ENCODE assay signal across 12 mouse cellular contexts in genomic region chr11:97776497-97777128, GRCm38 (mm10). TPM values are rescaled to one million over a fixed set of nuclear protein-coding genes. Genes with fewer than 3 reads are reported as not detected.
A peak's percentile ranks its signal among the peaks of the same experiment; 100 is the strongest.
DNase-seq lines count a peak whose midpoint lies in the region; ATAC-seq and TF ChIP-seq lines count a peak whose summit lies in the region.
"Had no signal": no experiment of that assay in that cellular context is flagged by ENCODE, and none has a peak within 500 bp of the region (broad histone marks: within the 10 kb centered on the region; RNA-seq: fewer than 3 reads in every experiment).

No protein-coding gene starts in this region.

- no peak overlapping the region for H3K9ac ChIP-seq in heart, embryonic 12.5 days
- no peak overlapping the region for H3K9ac ChIP-seq in heart, adult 2 months (ENCODE audit: low read depth, low read length)
- H3K9ac ChIP-seq in lung, embryonic 14.5 days, result no peak overlapping the region
- H3K9ac ChIP-seq: midbrain, embryonic 13.5 days had no signal

- no peak overlapping the region for H3ac ChIP-seq in myocyte (ENCODE audit: control insufficient read depth, insufficient read length)

- H3K4me2 ChIP-seq in heart, embryonic 12.5 days, result no peak overlapping the region
- H3K4me2 ChIP-seq in lung, embryonic 14.5 days, result no peak overlapping the region
- no peak overlapping the region for H3K4me2 ChIP-seq in myocyte (ENCODE audit: low read depth)
- H3K4me2 ChIP-seq: midbrain, embryonic 13.5 days had no signal

- no peak for TF ChIP-seq EP300 in heart, adult 2 months (IDR thresholded peaks at IDR 0.05; ENCODE audit: insufficient read depth, low read depth, low read length)

- TF ChIP-seq POLR2A in heart, adult 2 months (IDR thresholded peaks at IDR 0.05; ENCODE audit: insufficient read depth, low read depth, low read length), result no peak
- peak; percentile 41 for TF ChIP-seq POLR2A in embryonic fibroblast, embryonic 13.5 days (IDR thresholded peaks at IDR 0.05; ENCODE audit: low read depth, low read length)
- no peak for TF ChIP-seq POLR2A in myocyte (IDR thresholded peaks at IDR 0.05; ENCODE audit: insufficient read length, low read depth)

- H3K27ac ChIP-seq in heart, embryonic 12.5 days (ENCODE audit: poor library complexity, severe bottlenecking), result no peak overlapping the region
- H3K27ac ChIP-seq in heart, adult 2 months, result no peak overlapping the region
- H3K27ac ChIP-seq in lung, embryonic 14.5 days (ENCODE audit: low read depth), result no peak overlapping the region
- no peak overlapping the region for H3K27ac ChIP-seq in embryonic fibroblast, embryonic 13.5 days (ENCODE audit: insufficient read depth, low read length)
- H3K27ac ChIP-seq: heart, embryonic 10.5 days; midbrain, embryonic 13.5 days had no signal

- H3K9me3 ChIP-seq in heart, embryonic 12.5 days (replicated peaks), result no peaks in the 10 kb centered on the region
- no peaks in the 10 kb centered on the region for H3K9me3 ChIP-seq in lung, embryonic 14.5 days (ENCODE audit: low read depth, low read length)
- H3K9me3 ChIP-seq: heart, embryonic 10.5 days; midbrain, embryonic 13.5 days had no signal

- peaks cover 54% of the 10 kb centered on the region for H3K36me3 ChIP-seq in heart, embryonic 12.5 days
- peaks cover 27% of the 10 kb centered on the region for H3K36me3 ChIP-seq in heart, adult 2 months (ENCODE audit: control insufficient read depth, insufficient read depth, low read length)
- H3K36me3 ChIP-seq in lung, embryonic 14.5 days (ENCODE audit: insufficient read depth), result peaks cover 66% of the 10 kb centered on the region
- H3K36me3 ChIP-seq in myocyte (ENCODE audit: control insufficient read depth, insufficient read depth), result peaks cover 50% of the 10 kb centered on the region

- no peak for DNase-seq in heart, adult 2 months
- peak; percentile 17 for DNase-seq in lung, embryonic 14.5 days
- no peak for DNase-seq in lung, postnatal 36 days
- no peak for DNase-seq in left cerebral cortex, postnatal 4 days
- DNase-seq: cerebellum, adult 8-10 months; thymus, adult 2 months had no signal

- WGBS in heart, embryonic 12.5 days, result 60% methylated on average over 5 of the region's 5 CpGs
- 66% methylated on average over 5 of the region's 5 CpGs for WGBS in heart, adult 2 months
- WGBS in lung, embryonic 14.5 days, result 51% methylated on average over 5 of the region's 5 CpGs

- ATAC-seq in heart, embryonic 12.5 days (ENCODE audit: insufficient number of reproducible peaks, low FRiP score), result peak; percentile 29; the same call in 1 of the 2 replicates
- no peak for ATAC-seq in lung, embryonic 14.5 days (ENCODE audit: insufficient read depth)
- ATAC-seq in megakaryocyte-erythroid progenitor cell, adult 5-6 weeks (replicated peaks; ENCODE audit: low FRiP score, low TSS enrichment, poor library complexity, severe bottlenecking), result no peak; the same call in 1 of the 2 replicates
- ATAC-seq: midbrain, embryonic 13.5 days had no signal

- intact Hi-C loops in heart, adult 2 months (cut with DNase I), result no loop called here
- intact Hi-C loops in left cerebral cortex, postnatal 4 days (cut with DNase I), result no loop called here

- H3K4me3 ChIP-seq in heart, embryonic 12.5 days, result no peak overlapping the region
- no peak overlapping the region for H3K4me3 ChIP-seq in heart, adult 2 months
- no peak overlapping the region for H3K4me3 ChIP-seq in lung, embryonic 14.5 days (ENCODE audit: low read depth, low read length)
- H3K4me3 ChIP-seq in embryonic fibroblast, embryonic 13.5 days (ENCODE audit: insufficient read depth, low read length), result no peak overlapping the region
- no peak overlapping the region for H3K4me3 ChIP-seq in myocyte
- H3K4me3 ChIP-seq: heart, embryonic 10.5 days; midbrain, embryonic 13.5 days had no signal

- peaks cover 21% of the 10 kb centered on the region for H3K4me1 ChIP-seq in heart, embryonic 12.5 days (replicated peaks)
- peaks cover 9% of the 10 kb centered on the region for H3K4me1 ChIP-seq in heart, adult 2 months (ENCODE audit: control insufficient read depth, insufficient read depth, low read length)
- peaks cover 12% of the 10 kb centered on the region; the same call in 1 of the 2 replicates for H3K4me1 ChIP-seq in lung, embryonic 14.5 days (ENCODE audit: insufficient read depth)
- H3K4me1 ChIP-seq in embryonic fibroblast, embryonic 13.5 days (ENCODE audit: control insufficient read depth, insufficient read depth, low read length), result peaks cover 6% of the 10 kb centered on the region; the same call in 1 of the 2 replicates

- H3K27me3 ChIP-seq in heart, embryonic 12.5 days (replicated peaks), result no peaks in the 10 kb centered on the region
- no peaks in the 10 kb centered on the region for H3K27me3 ChIP-seq in heart, adult 2 months (ENCODE audit: control insufficient read depth, insufficient read depth, low read length)
- H3K27me3 ChIP-seq in lung, embryonic 14.5 days (ENCODE audit: insufficient read depth, low read length), result no peaks in the 10 kb centered on the region
- no peaks in the 10 kb centered on the region for H3K27me3 ChIP-seq in myocyte (ENCODE audit: control insufficient read depth, insufficient read depth, insufficient read length)
- H3K27me3 ChIP-seq: midbrain, embryonic 13.5 days had no signal

- no peak for TF ChIP-seq CTCF in heart, adult 2 months (IDR thresholded peaks at IDR 0.05)
- no peak for TF ChIP-seq CTCF in lung, embryonic 14.5 days (IDR thresholded peaks at IDR 0.05; ENCODE audit: low read depth)
- no peak for TF ChIP-seq CTCF in embryonic fibroblast, embryonic 13.5 days (IDR thresholded peaks at IDR 0.05; ENCODE audit: borderline replicate concordance, insufficient read depth, low read length)

- H3K79me2 ChIP-seq in heart, adult 2 months (replicated peaks; ENCODE audit: control insufficient read depth, insufficient read depth, low read length), result 0 out of 2 replicates have a peak, but pooled peaks cover 2% of the 10 kb centered on the region
- peaks cover 29% of the 10 kb centered on the region for H3K79me2 ChIP-seq in myocyte (ENCODE audit: control insufficient read depth, insufficient read depth)

RNA-seq across cellular contexts. Expression of gene 1700001P01Rik, which starts 0.9 kb away (rescaled TPM):
- polyA plus RNA-seq in heart, embryonic 12.5 days (2016; fragmentation: Nextera tagmentation; extraction: Ambion mirVana), result not detected in 2 replicates
- not detected for total RNA-seq in heart, adult 2 months (2021)
- 0.20 TPM in 1 of 2 replicates, not detected in the other for polyA plus RNA-seq in heart, adult 2 months (2012; rRNA removed)
- 0.32 TPM in 1 of 2 replicates, not detected in the other for polyA plus RNA-seq in lung, embryonic 14.5 days (2014; fragmentation: Nextera tagmentation; extraction: Ambion mirVana)
- polyA plus RNA-seq in embryonic fibroblast, embryonic 13.5 days (2011; ENCODE audit: insufficient read length, low read depth, missing spikeins), result not detected in 2 replicates
- 0.07 TPM for polyA plus RNA-seq in myocyte (2012; fragmentation: generic; extraction: Trizol)
- total RNA-seq in left cerebral cortex, postnatal 4 days (2021), result 1 to 10 TPM in 1 of 2 experiments, not detected in 1; 2.0 TPM
- 0.89 TPM in 1 of 2 replicates, not detected in the other for total RNA-seq in megakaryocyte-erythroid progenitor cell, adult 5-6 weeks (2014; fragmentation: Nextera tagmentation)
- 2.4 TPM in 1 of 2 replicates, not detected in the other for total RNA-seq in megakaryocyte-erythroid progenitor cell, adult 5-6 weeks (2017)

RNA-seq across cellular contexts. Expression of gene Rpl23, which starts 5.6 kb away (rescaled TPM):
- polyA plus RNA-seq in heart, embryonic 12.5 days (2016; fragmentation: Nextera tagmentation; extraction: Ambion mirVana), result 404 and 410 TPM in 2 replicates
- total RNA-seq in heart, adult 2 months (2021), result 100 to 1,000 TPM; 509 to 574 TPM
- polyA plus RNA-seq in heart, adult 2 months (2012; rRNA removed), result 103 and 140 TPM in 2 replicates
- 663 and 721 TPM in 2 replicates for polyA plus RNA-seq in lung, embryonic 14.5 days (2014; fragmentation: Nextera tagmentation; extraction: Ambion mirVana)
- polyA plus RNA-seq in embryonic fibroblast, embryonic 13.5 days (2011; ENCODE audit: insufficient read length, low read depth, missing spikeins), result 548 and 603 TPM in 2 replicates
- polyA plus RNA-seq in myocyte (2012; fragmentation: generic; extraction: Trizol), result 1,321 TPM
- total RNA-seq in left cerebral cortex, postnatal 4 days (2021), result 100 to 1,000 TPM; 614 to 660 TPM
- total RNA-seq in megakaryocyte-erythroid progenitor cell, adult 5-6 weeks (2014; fragmentation: Nextera tagmentation), result 2,091 and 2,156 TPM in 2 replicates
- 1,518 and 2,802 TPM in 2 replicates for total RNA-seq in megakaryocyte-erythroid progenitor cell, adult 5-6 weeks (2017)

RNA-seq across cellular contexts. Expression of gene Cwc25, which starts 10.3 kb away (rescaled TPM):
- 10.9 and 11.4 TPM in 2 replicates for polyA plus RNA-seq in heart, embryonic 12.5 days (2016; fragmentation: Nextera tagmentation; extraction: Ambion mirVana)
- total RNA-seq in heart, adult 2 months (2021), result 1 to 10 TPM; 7.6 to 7.9 TPM
- polyA plus RNA-seq in heart, adult 2 months (2012; rRNA removed), result 6.0 and 8.7 TPM in 2 replicates
- 13.3 and 14.2 TPM in 2 replicates for polyA plus RNA-seq in lung, embryonic 14.5 days (2014; fragmentation: Nextera tagmentation; extraction: Ambion mirVana)
- polyA plus RNA-seq in embryonic fibroblast, embryonic 13.5 days (2011; ENCODE audit: insufficient read length, low read depth, missing spikeins), result 14.0 and 16.4 TPM in 2 replicates
- 8.9 TPM for polyA plus RNA-seq in myocyte (2012; fragmentation: generic; extraction: Trizol)
- 10 to 100 TPM; 17.6 to 20.4 TPM for total RNA-seq in left cerebral cortex, postnatal 4 days (2021)
- total RNA-seq in megakaryocyte-erythroid progenitor cell, adult 5-6 weeks (2014; fragmentation: Nextera tagmentation), result 17.7 and 18.9 TPM in 2 replicates
- 20.4 and 23.3 TPM in 2 replicates for total RNA-seq in megakaryocyte-erythroid progenitor cell, adult 5-6 weeks (2017)

RNA-seq across cellular contexts. Expression of gene Lasp1, which starts 22.2 kb away (rescaled TPM):
- polyA plus RNA-seq in heart, embryonic 12.5 days (2016; fragmentation: Nextera tagmentation; extraction: Ambion mirVana), result 46.9 and 49.5 TPM in 2 replicates
- total RNA-seq in heart, adult 2 months (2021), result 10 to 100 TPM; 28.2 to 31.6 TPM
- polyA plus RNA-seq in heart, adult 2 months (2012; rRNA removed), result 31.1 and 38.5 TPM in 2 replicates
- 110 and 123 TPM in 2 replicates for polyA plus RNA-seq in lung, embryonic 14.5 days (2014; fragmentation: Nextera tagmentation; extraction: Ambion mirVana)
- polyA plus RNA-seq in embryonic fibroblast, embryonic 13.5 days (2011; ENCODE audit: insufficient read length, low read depth, missing spikeins), result 243 and 284 TPM in 2 replicates
- 82.6 TPM for polyA plus RNA-seq in myocyte (2012; fragmentation: generic; extraction: Trizol)
- total RNA-seq in left cerebral cortex, postnatal 4 days (2021), result 100 to 1,000 TPM; 190 to 199 TPM
- 15.7 and 20.4 TPM in 2 replicates for total RNA-seq in megakaryocyte-erythroid progenitor cell, adult 5-6 weeks (2014; fragmentation: Nextera tagmentation)
- total RNA-seq in megakaryocyte-erythroid progenitor cell, adult 5-6 weeks (2017), result 56.3 and 63.5 TPM in 2 replicates

RNA-seq across cellular contexts. Expression of gene Pip4k2b, which starts 32.1 kb away (rescaled TPM):
- 1.3 and 1.4 TPM in 2 replicates for polyA plus RNA-seq in heart, embryonic 12.5 days (2016; fragmentation: Nextera tagmentation; extraction: Ambion mirVana)
- total RNA-seq in heart, adult 2 months (2021), result 10 to 100 TPM; 20.8 to 21.4 TPM
- 13.8 and 18.1 TPM in 2 replicates for polyA plus RNA-seq in heart, adult 2 months (2012; rRNA removed)
- polyA plus RNA-seq in lung, embryonic 14.5 days (2014; fragmentation: Nextera tagmentation; extraction: Ambion mirVana), result 1.3 and 2.3 TPM in 2 replicates
- polyA plus RNA-seq in embryonic fibroblast, embryonic 13.5 days (2011; ENCODE audit: insufficient read length, low read depth, missing spikeins), result 40.7 and 42.6 TPM in 2 replicates
- polyA plus RNA-seq in myocyte (2012; fragmentation: generic; extraction: Trizol), result 30.1 TPM
- 100 to 1,000 TPM; 180 to 185 TPM for total RNA-seq in left cerebral cortex, postnatal 4 days (2021)
- total RNA-seq in megakaryocyte-erythroid progenitor cell, adult 5-6 weeks (2014; fragmentation: Nextera tagmentation), result 26.4 and 28.6 TPM in 2 replicates
- 24.3 and 26.6 TPM in 2 replicates for total RNA-seq in megakaryocyte-erythroid progenitor cell, adult 5-6 weeks (2017)
